In genomic region chr1:39006830-39007829, GRCm38 (mm10) we compare ENCODE assay signal across 11 mouse cellular contexts. TPM values are rescaled to one million over a fixed set of nuclear protein-coding genes. Genes with fewer than 3 reads are reported as not detected.
DNase-seq lines count a peak whose midpoint lies in the region; ATAC-seq and TF ChIP-seq lines count a peak whose summit lies in the region.
"Had no signal": no experiment of that assay in that cellular context is flagged by ENCODE, and none has a peak within 500 bp of the region (broad histone marks: within the 10 kb centered on the region; RNA-seq: fewer than 3 reads in every experiment).

No protein-coding gene starts in this region.

- DNase-seq in kidney, postnatal 14 days = peak; percentile 15
- peak; percentile 44 to 51 for DNase-seq in adrenal gland, postnatal 36 days
- DNase-seq in heart, postnatal 0 days (ENCODE audit: low spot score) = peak; percentile 55
- DNase-seq in layer of hippocampus, adult 18-20 months (ENCODE audit: low spot score in 2 of 2) = no peak
- DNase-seq in thymus, postnatal 14 days = no peak
- DNase-seq: cerebellum, postnatal 10 days; thymus, postnatal 36 days had no signal

- H3K36me3 ChIP-seq in kidney, embryonic 14.5 days (ENCODE audit: control insufficient read depth, insufficient read depth, low read length) = no peaks in the 10 kb centered on the region
- H3K36me3 ChIP-seq in heart, postnatal 0 days (replicated peaks; ENCODE audit: control insufficient read depth, insufficient read depth, low read length) = no peaks in the 10 kb centered on the region
- H3K36me3 ChIP-seq in neural tube, embryonic 15.5 days = no peaks in the 10 kb centered on the region
- H3K36me3 ChIP-seq: midbrain, embryonic 15.5 days had no signal

- H3K4me3 ChIP-seq in kidney, embryonic 14.5 days (ENCODE audit: low read length) = no peak overlapping the region
- H3K4me3 ChIP-seq in heart, postnatal 0 days (ENCODE audit: low read depth, low read length) = no peak overlapping the region
- H3K4me3 ChIP-seq in neural tube, embryonic 15.5 days (replicated peaks) = no peak overlapping the region
- H3K4me3 ChIP-seq: midbrain, embryonic 15.5 days had no signal

- no peak overlapping the region for H3K27ac ChIP-seq in kidney, embryonic 14.5 days (ENCODE audit: low read depth, low read length)
- peak overlapping the region; percentile 68 for H3K27ac ChIP-seq in heart, postnatal 0 days (ENCODE audit: low read depth)
- H3K27ac ChIP-seq in neural tube, embryonic 15.5 days (replicated peaks) = peak overlapping the region; percentile 34; the same call in 1 of the 2 replicates
- H3K27ac ChIP-seq: midbrain, embryonic 15.5 days had no signal

- no peaks in the 10 kb centered on the region for H3K27me3 ChIP-seq in kidney, embryonic 14.5 days (ENCODE audit: control insufficient read depth, insufficient read depth, low read length)
- H3K27me3 ChIP-seq in heart, postnatal 0 days (ENCODE audit: control insufficient read depth, insufficient read depth, low read length) = no peaks in the 10 kb centered on the region
- H3K27me3 ChIP-seq in neural tube, embryonic 15.5 days (replicated peaks) = no peaks in the 10 kb centered on the region
- H3K27me3 ChIP-seq: midbrain, embryonic 15.5 days had no signal

- 47% methylated on average over 11 of the region's 11 CpGs for whole genome bisulfite sequencing in kidney, embryonic 14.5 days
- 27% methylated on average over 11 of the region's 11 CpGs for WGBS in heart, postnatal 0 days
- 21% methylated on average over 11 of the region's 11 CpGs for WGBS in neural tube, embryonic 15.5 days

- H3K9ac ChIP-seq in kidney, embryonic 14.5 days (ENCODE audit: low read depth, low read length) = no peak overlapping the region
- H3K9ac ChIP-seq in heart, postnatal 0 days (replicated peaks; ENCODE audit: low read depth, low read length) = no peak overlapping the region
- H3K9ac ChIP-seq in neural tube, embryonic 15.5 days (replicated peaks) = no peak overlapping the region
- H3K9ac ChIP-seq: midbrain, embryonic 15.5 days had no signal

- no peaks in the 10 kb centered on the region for H3K4me1 ChIP-seq in kidney, embryonic 14.5 days (ENCODE audit: control insufficient read depth, insufficient read depth, low read length)
- H3K4me1 ChIP-seq in heart, postnatal 0 days (ENCODE audit: control insufficient read depth, insufficient read depth) = peaks cover 11% of the 10 kb centered on the region
- H3K4me1 ChIP-seq in neural tube, embryonic 15.5 days = peaks cover 18% of the 10 kb centered on the region

- TF ChIP-seq CTCF in heart, postnatal 0 days (IDR thresholded peaks at IDR 0.05; ENCODE audit: low read depth) = no peak

- no peaks in the 10 kb centered on the region for H3K9me3 ChIP-seq in kidney, embryonic 14.5 days (ENCODE audit: control insufficient read depth, low read length)
- H3K9me3 ChIP-seq in heart, postnatal 0 days (replicated peaks; ENCODE audit: control insufficient read depth, low read length) = no peaks in the 10 kb centered on the region
- H3K9me3 ChIP-seq in neural tube, embryonic 15.5 days (replicated peaks) = no peaks in the 10 kb centered on the region
- H3K9me3 ChIP-seq: midbrain, embryonic 15.5 days had no signal

- H3K4me2 ChIP-seq in kidney, embryonic 14.5 days (replicated peaks; ENCODE audit: low read depth, low read length) = no peak overlapping the region
- peak overlapping the region; percentile 23; the same call in 1 of the 2 replicates for H3K4me2 ChIP-seq in heart, postnatal 0 days (ENCODE audit: low read depth, low read length)
- H3K4me2 ChIP-seq in neural tube, embryonic 15.5 days = no peak overlapping the region
- H3K4me2 ChIP-seq: liver, embryonic 11.5 days; midbrain, embryonic 15.5 days had no signal

- no peak for TF ChIP-seq EP300 in heart, postnatal 0 days (IDR thresholded peaks at IDR 0.05; ENCODE audit: low read depth)

- ATAC-seq in kidney, embryonic 14.5 days (ENCODE audit: low FRiP score, low TSS enrichment) = no peak
- peak; percentile 72 for ATAC-seq in heart, postnatal 0 days (ENCODE audit: insufficient read depth, low read depth)
- peak; percentile 69 for ATAC-seq in neural tube, embryonic 15.5 days (ENCODE audit: low FRiP score)
- ATAC-seq: midbrain, embryonic 15.5 days had no signal

RNA-seq across cellular contexts. Expression of gene Pdcl3, which starts 21.7 kb away (rescaled TPM):
- polyA plus RNA-seq in kidney, embryonic 14.5 days (2014; fragmentation: Nextera tagmentation; extraction: Ambion mirVana) = 166 and 207 TPM in 2 replicates
- 100 to 1,000 TPM in 1 of 2 experiments, 10 to 100 TPM in 1; 97.9 to 103 TPM for total RNA-seq in adrenal gland, postnatal 36 days (2021)
- total RNA-seq in heart, postnatal 0 days (2014; rRNA removed; ENCODE audit: low replicate concordance) = 45.9 and 47.1 TPM in 2 replicates
- polyA plus RNA-seq in heart, postnatal 0 days (2015; fragmentation: Nextera tagmentation; extraction: Ambion mirVana) = 155 and 186 TPM in 2 replicates
- 164 and 171 TPM in 2 replicates for polyA plus RNA-seq in neural tube, embryonic 15.5 days (2015; fragmentation: Nextera tagmentation; extraction: Ambion mirVana)
- 10 to 100 TPM; 32.1 to 35.8 TPM for total RNA-seq in layer of hippocampus, adult 18-20 months (2021)

Comparison
In these comparisons a context has a peak if more than half of its experiments do, and no peak if none do; other contexts are left out.
1. DNase-seq: peak in kidney, postnatal 14 days (single experiment), adrenal gland, postnatal 36 days (2 of 2) and heart, postnatal 0 days (single experiment); none in layer of hippocampus, adult 18-20 months (0 of 2) and thymus, postnatal 14 days (single experiment).